Mouse (Mus musculus) heart, adult 2 months (tissue): ENCODE measurements around the gene Acsf2.

Experiments used
- CTCF ChIP-seq: fragments of 200-600 bp; IDR thresholded peaks from 2 replicates; pipeline ENCODE4 v1.8.1; 2022; ENCODE audit warnings: antibody characterized with exemption, mild to moderate bottlenecking, moderate library complexity
- POLR2A ChIP-seq: fragments of 200-500 bp; IDR thresholded peaks from 2 replicates; pipeline ENCODE4 v1.6.1; 2011; ENCODE audit warnings: mild to moderate bottlenecking, low read depth, low read length, control low read depth; ENCODE audit not compliant: insufficient read depth

DNA sequence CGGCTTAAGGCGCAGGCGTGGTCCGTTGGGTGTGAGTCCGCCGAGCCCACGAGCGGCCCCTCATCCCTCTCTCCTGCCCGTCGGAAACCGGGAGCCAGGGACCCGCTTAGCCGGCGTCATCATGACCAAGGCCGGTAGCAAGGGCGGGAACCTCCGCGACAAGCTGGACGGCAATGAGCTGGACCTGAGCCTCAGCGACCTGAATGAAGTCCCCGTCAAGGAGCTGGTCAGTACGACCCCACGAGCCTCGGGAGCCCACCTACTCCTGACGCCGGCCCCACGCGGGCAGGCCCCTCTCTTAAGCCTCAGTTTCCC lies 28.2 kb upstream of the Acsf2 start:
- no peak for TF ChIP-seq POLR2A
- TF ChIP-seq CTCF: no peak
